Mouse (Mus musculus) kidney, adult 2 months (tissue): ENCODE data around the gene Prss38.

Experiments
- CTCF ChIP-seq: fragments of 200-500 bp; conservative IDR thresholded peaks from 2 replicates; pipeline ENCODE4 v1.5.1; 2011; ENCODE audit warnings: low read depth, mild to moderate bottlenecking, control low read depth, low read length, moderate library complexity, mixed read lengths; ENCODE audit not compliant: insufficient read depth, insufficient read length
- POLR2A ChIP-seq: fragments of 200-500 bp; IDR thresholded peaks from one replicate; pipeline ENCODE4 v1.6.1; 2011; ENCODE audit warnings: low read depth, low read length, control low read depth

DNA sequence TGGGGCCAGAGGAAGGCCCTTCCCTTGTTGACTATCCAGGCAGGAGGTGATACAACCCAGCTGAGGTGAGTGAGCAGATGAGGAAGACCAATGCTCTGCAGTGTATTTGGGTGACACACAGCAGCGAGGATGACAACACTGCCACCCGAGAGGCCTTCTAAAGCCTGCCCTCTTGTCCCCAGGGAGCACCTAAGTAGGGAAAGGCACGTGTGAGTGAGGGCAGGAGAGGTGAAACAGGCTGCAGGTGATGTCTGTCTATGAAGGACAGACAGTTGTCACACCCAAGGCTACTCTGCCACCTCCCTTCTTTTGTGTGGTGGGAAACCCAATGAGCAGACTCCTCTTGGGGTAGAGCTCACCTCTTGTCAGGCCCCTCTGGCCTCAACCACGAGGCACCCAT is 14.2 kb upstream of the Prss38 start:
- TF ChIP-seq CTCF (no peak), POLR2A (no peak)
